ENCODE assay signal across 8 mouse cellular contexts in genomic region chr12:116047440-116048377, GRCm38 (mm10). TPM values are rescaled to one million over a fixed set of nuclear protein-coding genes. Genes with fewer than 3 reads are reported as not detected.
DNase-seq lines count a peak whose midpoint lies in the region; ATAC-seq and TF ChIP-seq lines count a peak whose summit lies in the region.

TSS of gene Zfp386 (plus strand) at chr12:116047724.

- peak; percentile 93 for DNase-seq in 3134 (ENCODE audit: extremely low read depth, insufficient read length, low spot score)
- peak; percentile 98 for DNase-seq in adrenal gland, postnatal 36 days
- DNase-seq in heart, adult 18-20 months, result peak; percentile 99 to 100
- DNase-seq in kidney, adult 2 months, result peak; percentile 100
- peak; percentile 96 to 98 for DNase-seq in spleen, adult 2 months (ENCODE audit: low read depth in 1 of 2, low spot score in 2 of 2)

- H3K36me3 ChIP-seq in embryonic facial prominence, embryonic 13.5 days, result peaks cover 24% of the 10 kb centered on the region
- H3K36me3 ChIP-seq in kidney, adult 2 months (ENCODE audit: control insufficient read depth, insufficient read depth, low read length), result no peaks in the 10 kb centered on the region
- H3K36me3 ChIP-seq in limb, embryonic 12.5 days, result peaks cover 20% of the 10 kb centered on the region; the same call in 1 of the 2 replicates
- no peaks in the 10 kb centered on the region for H3K36me3 ChIP-seq in midbrain, embryonic 15.5 days (replicated peaks)
- no peaks in the 10 kb centered on the region for H3K36me3 ChIP-seq in spleen, adult 2 months (ENCODE audit: control insufficient read depth, insufficient read depth, low read length)

- H3K4me3 ChIP-seq in embryonic facial prominence, embryonic 13.5 days, result peak within 1 kb of the TSS; percentile 86
- H3K4me3 ChIP-seq in kidney, adult 2 months (ENCODE audit: insufficient read depth, low read depth, low read length), result peak within 1 kb of the TSS; percentile 98
- H3K4me3 ChIP-seq in limb, embryonic 12.5 days (replicated peaks), result peak within 1 kb of the TSS; percentile 73
- peak within 1 kb of the TSS; percentile 75 for H3K4me3 ChIP-seq in midbrain, embryonic 15.5 days
- peak within 1 kb of the TSS; percentile 75 for H3K4me3 ChIP-seq in spleen, adult 2 months (ENCODE audit: extremely low read depth, insufficient read depth, insufficient read length)

- H3K4me1 ChIP-seq in embryonic facial prominence, embryonic 13.5 days, result peaks cover 19% of the 10 kb centered on the region
- H3K4me1 ChIP-seq in kidney, adult 2 months (ENCODE audit: control insufficient read depth, insufficient read depth, low read length), result peaks cover 4% of the 10 kb centered on the region
- peaks cover 12% of the 10 kb centered on the region for H3K4me1 ChIP-seq in limb, embryonic 12.5 days (replicated peaks)
- H3K4me1 ChIP-seq in midbrain, embryonic 15.5 days, result peaks cover 26% of the 10 kb centered on the region
- H3K4me1 ChIP-seq in spleen, adult 2 months (ENCODE audit: control insufficient read depth, insufficient read depth, insufficient read length), result peaks cover 4% of the 10 kb centered on the region; the same call in 1 of the 2 replicates

- H3K27me3 ChIP-seq in embryonic facial prominence, embryonic 13.5 days, result no peaks in the 10 kb centered on the region
- no peaks in the 10 kb centered on the region for H3K27me3 ChIP-seq in kidney, adult 2 months (replicated peaks; ENCODE audit: control insufficient read depth, insufficient read depth, low read length)
- H3K27me3 ChIP-seq in limb, embryonic 12.5 days, result no peaks in the 10 kb centered on the region
- H3K27me3 ChIP-seq in midbrain, embryonic 15.5 days (replicated peaks), result no peaks in the 10 kb centered on the region
- no peaks in the 10 kb centered on the region for H3K27me3 ChIP-seq in spleen, adult 2 months (ENCODE audit: control insufficient read depth, insufficient read depth, low read length)

- TF ChIP-seq POLR2A in kidney, adult 2 months (IDR thresholded peaks at IDR 0.05; ENCODE audit: low read depth, low read length), result peak; percentile 2
- TF ChIP-seq POLR2A in spleen, adult 2 months (IDR thresholded peaks at IDR 0.05; ENCODE audit: low read depth, low read length), result no peak; the same call in 1 of the 2 replicates

- ATAC-seq in embryonic facial prominence, embryonic 13.5 days (ENCODE audit: insufficient number of reproducible peaks, insufficient read depth, low FRiP score, low TSS enrichment, low read depth), result peak; percentile 99
- peak; percentile 99 for ATAC-seq in limb, embryonic 12.5 days (ENCODE audit: insufficient number of reproducible peaks, insufficient read depth, low FRiP score, low TSS enrichment, low read depth)
- ATAC-seq in midbrain, embryonic 15.5 days (replicated peaks), result peak; percentile 99

- peak within 1 kb of the TSS; percentile 98 for H3K9ac ChIP-seq in embryonic facial prominence, embryonic 13.5 days
- H3K9ac ChIP-seq in limb, embryonic 12.5 days (replicated peaks), result peak within 1 kb of the TSS; percentile 89
- H3K9ac ChIP-seq in midbrain, embryonic 15.5 days, result peak within 1 kb of the TSS; percentile 82

- peak within 1 kb of the TSS; percentile 99 for H3K27ac ChIP-seq in embryonic facial prominence, embryonic 13.5 days
- peak within 1 kb of the TSS; percentile 100 for H3K27ac ChIP-seq in kidney, adult 2 months (ENCODE audit: insufficient read depth, low read depth, low read length)
- peak within 1 kb of the TSS; percentile 98 for H3K27ac ChIP-seq in limb, embryonic 12.5 days
- H3K27ac ChIP-seq in midbrain, embryonic 15.5 days, result peak within 1 kb of the TSS; percentile 96
- H3K27ac ChIP-seq in spleen, adult 2 months (ENCODE audit: insufficient read depth, low read length), result peak within 1 kb of the TSS; percentile 87

- peak within 1 kb of the TSS; percentile 74 for H3K4me2 ChIP-seq in embryonic facial prominence, embryonic 13.5 days
- peak within 1 kb of the TSS; percentile 71 for H3K4me2 ChIP-seq in limb, embryonic 12.5 days
- H3K4me2 ChIP-seq in midbrain, embryonic 15.5 days, result peak within 1 kb of the TSS; percentile 71

- H3K9me3 ChIP-seq in embryonic facial prominence, embryonic 13.5 days, result no peaks in the 10 kb centered on the region
- no peaks in the 10 kb centered on the region for H3K9me3 ChIP-seq in limb, embryonic 12.5 days
- H3K9me3 ChIP-seq in midbrain, embryonic 15.5 days, result no peaks in the 10 kb centered on the region

- 1% methylated on average over 55 of the region's 55 CpGs for WGBS in embryonic facial prominence, embryonic 13.5 days
- WGBS in kidney, adult 2 months, result under 1% methylated on average over 55 of the region's 55 CpGs
- 2% methylated on average over 55 of the region's 55 CpGs for WGBS in limb, embryonic 12.5 days
- WGBS in midbrain, embryonic 15.5 days, result under 1% methylated on average over 55 of the region's 55 CpGs
- WGBS in spleen, adult 2 months, result 1% methylated on average over 55 of the region's 55 CpGs

- no peak for TF ChIP-seq CTCF in kidney, adult 2 months (conservative IDR thresholded peaks at IDR 0.05; ENCODE audit: insufficient read depth, insufficient read length, low read depth, low read length)
- TF ChIP-seq CTCF in spleen, adult 2 months (IDR thresholded peaks at IDR 0.05; ENCODE audit: extremely low read depth, insufficient read depth, insufficient read length, insufficient replicate concordance), result no peak

RNA-seq across cellular contexts. Expression of gene Zfp386, which starts in this region (rescaled TPM):
- 10 to 100 TPM; 25.6 to 28.8 TPM for total RNA-seq in adrenal gland, postnatal 36 days (2021)
- polyA plus RNA-seq in embryonic facial prominence, embryonic 13.5 days (2015; fragmentation: Nextera tagmentation; extraction: Ambion mirVana), result 51.3 and 53.3 TPM in 2 replicates
- total RNA-seq in heart, adult 18-20 months (2021), result 10 to 100 TPM; 17.0 to 24.0 TPM
- 5.0 and 6.6 TPM in 2 replicates for polyA plus RNA-seq in kidney, adult 2 months (2012; rRNA removed)
- polyA plus RNA-seq in limb, embryonic 12.5 days (2016; fragmentation: Nextera tagmentation; extraction: Ambion mirVana), result 59.2 and 60.9 TPM in 2 replicates
- polyA plus RNA-seq in midbrain, embryonic 15.5 days (2015; fragmentation: Nextera tagmentation; extraction: Ambion mirVana), result 54.6 and 58.3 TPM in 2 replicates
- 3.8 and 4.6 TPM in 2 replicates for polyA plus RNA-seq in spleen, adult 2 months (2012; rRNA removed)

Comparison
In these comparisons a context has a peak if more than half of its experiments do, and no peak if none do; other contexts are left out.
1. Peak in every context shown above with its lines: DNase-seq, ATAC-seq, H3K4me3 ChIP-seq and H3K27ac ChIP-seq.